Mouse (Mus musculus) adrenal gland, adult (tissue): Measurements from ENCODE around the gene Kif24.

Source experiments
- DNase-seq, 2 experiments: peaks; one replicate each; pipeline ENCODE4 v3.0.0; 2022 to 2023; ENCODE audit warnings: low spot score in 1 of 2; ENCODE audit not compliant: inconsistent age in 2 of 2

Gene Kif24

GRCm38 (mm10) chr4:41407353-41407752, 57.3 kb downstream of the Kif24 start:
- DNase-seq = no peak

DNA sequence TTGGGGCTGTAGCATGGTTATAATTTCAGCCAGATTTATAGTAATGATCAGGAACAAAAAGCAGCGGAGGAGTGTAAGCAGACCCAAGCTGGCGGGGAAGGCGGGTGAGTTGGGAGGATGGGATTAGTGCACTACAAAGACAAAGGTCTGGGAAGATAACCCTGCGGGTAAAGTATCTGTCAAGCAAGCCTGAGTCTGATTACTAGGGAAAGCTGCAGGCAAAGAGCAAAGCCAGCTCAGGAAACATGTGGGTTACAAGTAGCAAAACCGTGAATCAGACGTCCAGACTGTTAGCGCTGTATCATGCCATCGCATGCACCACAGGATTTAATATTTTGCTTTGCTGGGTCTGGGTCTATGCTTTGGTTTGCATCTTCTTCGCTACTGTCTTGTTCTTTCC, 58.1 kb downstream of the Kif24 start:
- DNase-seq = no peak

DNA sequence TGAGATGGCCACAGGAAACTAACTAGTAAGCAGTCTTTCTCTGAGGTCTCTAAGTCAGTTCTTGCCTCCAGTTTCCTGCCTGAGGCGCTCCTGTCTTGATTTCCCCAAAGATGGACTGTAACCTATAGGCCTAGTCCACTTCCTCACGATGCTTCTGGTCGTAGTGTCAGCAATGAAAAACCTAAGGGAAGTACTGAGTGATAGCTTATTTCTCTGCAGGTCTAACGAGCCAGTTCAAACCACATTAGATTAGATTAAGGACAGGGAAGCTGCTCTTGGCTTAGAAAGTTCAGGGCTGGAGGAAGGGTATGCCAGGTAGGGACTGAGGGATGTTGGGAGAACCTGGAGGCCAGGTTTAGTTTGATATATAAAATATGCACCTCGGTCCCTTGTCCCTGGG, 63.1 kb downstream of the Kif24 start:
- no peak for DNase-seq

- DNase-seq = no peak
Measured at GRCm38 (mm10) chr4:41401167-41401566, 63.5 kb downstream of the Kif24 start.

DNA sequence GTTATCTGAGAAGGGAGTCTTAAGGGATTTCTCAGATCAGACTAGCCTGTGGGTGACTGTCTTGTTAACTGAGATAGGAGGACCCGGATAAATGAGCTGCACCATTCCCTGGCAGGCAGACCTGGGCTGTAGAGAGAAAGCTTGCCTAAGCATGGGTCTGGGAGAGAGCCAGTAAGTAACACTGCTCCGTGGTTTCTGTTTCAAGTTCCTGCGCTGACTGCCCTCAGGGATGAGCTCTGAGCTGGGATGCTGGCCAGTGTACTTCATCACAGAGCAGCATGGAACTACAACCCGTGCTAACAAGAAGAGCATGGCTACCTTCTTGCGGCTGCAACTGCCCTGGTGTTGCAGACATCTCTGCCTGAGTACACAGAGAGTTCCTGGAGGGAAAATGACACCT, 64.8 kb downstream of the Kif24 start:
- peak in 1 of 2 experiments; percentile 50 for DNase-seq

DNA sequence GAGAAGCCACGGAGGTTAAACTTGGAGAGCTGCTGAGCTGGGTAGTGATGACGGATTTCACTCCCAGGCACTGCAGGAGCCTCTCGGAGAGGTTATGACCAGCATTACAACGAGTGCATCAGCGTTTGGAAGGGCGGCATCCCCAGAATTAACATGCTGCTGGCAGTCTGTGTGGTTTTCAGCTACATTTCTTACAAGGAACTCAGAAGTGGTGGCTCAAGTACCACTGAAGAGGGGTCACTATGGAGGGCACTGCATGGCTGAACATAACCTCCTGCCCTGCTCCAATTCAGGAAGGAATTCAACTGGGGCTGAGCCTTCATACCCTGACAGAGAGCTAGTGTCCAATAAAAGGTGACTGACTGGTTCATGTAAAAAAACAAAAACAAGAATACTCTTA, 66.3 kb downstream of the Kif24 start:
- no peak for DNase-seq

DNA sequence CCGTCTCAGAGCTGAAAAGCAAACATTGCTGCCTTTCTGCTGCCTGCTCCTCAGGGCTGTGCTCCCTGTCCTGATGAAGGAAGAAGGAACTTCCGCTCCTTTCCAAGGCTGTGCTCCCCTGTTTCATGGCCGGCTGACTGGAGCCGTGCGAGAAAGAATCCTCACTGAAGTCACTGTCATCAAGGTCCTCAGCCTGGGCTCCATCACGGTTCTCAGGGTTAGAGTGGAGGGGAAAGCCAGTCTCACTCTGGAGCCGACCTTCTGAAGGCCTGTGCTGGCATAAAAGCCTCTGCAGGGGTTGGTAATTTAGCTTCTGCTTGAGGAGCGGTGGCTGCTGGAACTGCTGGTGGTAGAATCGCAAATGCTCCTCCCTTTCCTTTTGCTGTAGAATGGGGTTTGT, 70.0 kb downstream of the Kif24 start:
- peak; percentile 14 to 74 for DNase-seq

- DNase-seq = no peak
Measured at GRCm38 (mm10) chr4:41391015-41391414, 73.7 kb downstream of the Kif24 start.

DNA sequence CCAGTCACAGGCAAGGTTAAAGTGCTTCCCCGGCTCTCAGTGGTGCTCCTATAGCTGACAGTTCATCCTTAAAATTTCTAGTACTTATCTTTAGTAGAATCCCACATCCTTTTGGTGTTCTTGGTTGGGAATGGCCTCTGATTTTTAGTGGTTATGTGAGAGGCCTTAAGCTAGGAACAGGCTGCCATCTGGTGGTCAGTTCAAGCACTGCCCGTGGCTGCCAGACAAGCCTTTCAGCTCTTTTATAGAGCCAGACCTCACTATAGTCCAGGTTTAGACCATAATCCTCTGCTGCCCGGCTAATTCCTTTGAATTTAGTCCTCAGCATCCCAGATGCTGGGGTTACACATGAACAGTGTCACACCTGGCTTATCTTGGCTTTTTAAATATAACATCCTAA, 74.6 kb downstream of the Kif24 start:
- peak; percentile 70 to 92 for DNase-seq

GRCm38 (mm10) chr4:41389240-41389639, 75.4 kb downstream of the Kif24 start:
- DNase-seq = no peak

GRCm38 (mm10) chr4:41388616-41389015, 76.1 kb downstream of the Kif24 start:
- DNase-seq = no peak

- DNase-seq = no peak
Measured at GRCm38 (mm10) chr4:41387755-41388469, 76.8 kb downstream of the Kif24 start.

GRCm38 (mm10) chr4:41386412-41386975, 78.2 kb downstream of the Kif24 start:
- DNase-seq = no peak

GRCm38 (mm10) chr4:41381213-41381950, 83.3 kb downstream of the Kif24 start:
- DNase-seq = no peak

DNA sequence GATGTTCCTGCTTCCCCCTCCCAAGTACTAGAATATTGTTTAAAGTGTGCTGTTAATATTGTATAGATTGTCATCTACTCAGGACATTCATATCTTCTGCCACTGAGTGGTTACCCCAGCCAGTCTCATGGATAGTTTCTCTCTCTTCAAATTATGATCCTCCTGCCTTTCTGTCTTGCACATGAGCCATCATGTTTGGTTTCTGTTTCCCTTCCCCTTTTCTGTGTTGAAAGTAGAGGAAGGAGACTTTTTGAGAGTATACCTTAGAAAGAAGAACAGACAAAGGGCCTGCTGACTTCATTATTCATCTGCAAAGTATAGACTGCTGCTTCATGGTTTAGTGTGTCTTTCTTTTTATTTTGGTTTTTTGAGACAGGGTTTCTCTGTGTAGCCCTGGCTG, 87.1 kb downstream of the Kif24 start:
- DNase-seq = no peak

- no peak for DNase-seq
Measured at GRCm38 (mm10) chr4:41369702-41370437, 94.8 kb downstream of the Kif24 start.

GRCm38 (mm10) chr4:41368198-41368597, 96.5 kb downstream of the Kif24 start:
- DNase-seq = peak in 1 of 2 experiments; percentile 63

- DNase-seq = no peak
Measured at GRCm38 (mm10) chr4:41361059-41361458, 103.6 kb downstream of the Kif24 start.

- no peak for DNase-seq
Measured at GRCm38 (mm10) chr4:41359358-41359757, 105.3 kb downstream of the Kif24 start.

GRCm38 (mm10) chr4:41358669-41359068, 106.0 kb downstream of the Kif24 start:
- no peak for DNase-seq

- DNase-seq = no peak
Measured at GRCm38 (mm10) chr4:41357154-41357553, 107.5 kb downstream of the Kif24 start.
